Mouse (Mus musculus) brain, embryonic 14.5 days (tissue): ENCODE measurements at regions not wholly inside any gene's neighbourhood (a gene's known extent, or its start where the extent isn't known, plus 50 kb on each side); places are given as distances from the start of the nearest gene placed in this dataset.

Experiments
- CTCF ChIP-seq: fragments of 200-500 bp; IDR thresholded peaks from 2 replicates; pipeline ENCODE4 v1.5.1; 2012; ENCODE audit warnings: inconsistent platforms, mild to moderate bottlenecking, moderate library complexity, borderline replicate concordance; ENCODE audit not compliant: insufficient read depth, insufficient read length; ENCODE audit errors: extremely low read depth
- POLR2A ChIP-seq: fragments of 200-500 bp; IDR thresholded peaks from 2 replicates; pipeline ENCODE4 v1.6.1; 2012; ENCODE audit warnings: mild to moderate bottlenecking, inconsistent platforms, borderline replicate concordance; ENCODE audit not compliant: poor library complexity, insufficient read depth, insufficient read length, severe bottlenecking; ENCODE audit errors: extremely low read depth

- no peak for TF ChIP-seq CTCF
- no peak for TF ChIP-seq POLR2A
Measured at GRCm38 (mm10) chr4:9185156-9185875, 946.5 kb upstream of the Car8 start.
